Mouse (Mus musculus) adrenal gland, postnatal 14 days (tissue): ENCODE measurements around the gene Klhl28. TPM values are rescaled to one million over a fixed set of nuclear protein-coding genes. Genes with fewer than 3 reads are reported as not detected.

Source experiments
- total RNA-seq: library from RNA; stranded (reverse); gene quantifications from 2 replicates; pipeline ENCODE4 v1.2.3, GENCODE M21; 2021

Klhl28 gene
- total RNA-seq, 1 experiment from 2014 or later, result 14.2 TPM

Other genes starting within 250 kb of the Klhl28 start
- 5.1 and 6.5 TPM in 2 replicates for gene Gm527, start 47.6 kb downstream of the Klhl28 start, total RNA-seq
- 33.4 and 34.1 TPM in 2 replicates for gene Togaram1, start 270 bp upstream of the Klhl28 start, total RNA-seq
- gene Prpf39, start 70.8 kb upstream of the Klhl28 start, total RNA-seq, result 33.0 and 40.5 TPM in 2 replicates
- gene Fkbp3, start 108.5 kb upstream of the Klhl28 start, total RNA-seq, result 107 and 111 TPM in 2 replicates
- 11.6 and 13.4 TPM in 2 replicates for gene Fancm, start 110.1 kb upstream of the Klhl28 start, total RNA-seq
- 4.6 and 6.4 TPM in 2 replicates for gene Mis18bp1, start 207.1 kb upstream of the Klhl28 start, total RNA-seq